Mouse (Mus musculus): ENCODE data around the gene Gss. TPM values are rescaled to one million over a fixed set of nuclear protein-coding genes. Genes with fewer than 3 reads are reported as not detected.

The Gss gene
- polyA plus RNA-seq, 1 experiment from 2014 or later, result 49.3 TPM

DNA sequence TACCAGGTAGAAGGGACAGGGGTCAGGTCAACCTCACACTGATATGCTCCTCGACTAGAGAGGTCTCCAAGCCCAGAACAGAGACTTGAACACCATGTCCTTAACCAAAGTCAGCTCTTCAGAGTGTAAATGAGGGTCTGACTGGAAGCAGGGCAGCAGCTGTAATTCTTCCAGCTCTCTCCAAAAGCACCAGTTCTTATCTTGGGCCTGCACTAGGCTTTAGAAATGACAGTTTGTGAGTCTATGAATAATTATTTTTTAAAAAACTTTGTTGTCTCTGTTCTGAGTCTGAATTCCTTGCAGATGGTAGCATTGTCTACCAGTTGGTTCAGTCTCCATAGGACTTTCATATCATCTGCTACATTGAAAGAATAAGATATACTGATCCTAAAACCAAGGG lies 30.4 kb downstream of the Gss start:
- peak; percentile 29; the same call in 1 of the 2 replicates for TF ChIP-seq EP300 (IDR thresholded peaks at IDR 0.05; ENCODE audit: low read depth)
- TF ChIP-seq CTCF (IDR thresholded peaks at IDR 0.05; ENCODE audit: low read depth), result no peak
- Histone ChIP-seq H3K4me1 (ENCODE audit: insufficient read depth) (no peaks in the 10 kb centered on the region), H3K27ac (ENCODE audit: low read depth) (no peak overlapping the region), H3K4me2 (ENCODE audit: low read depth, low read length) (no peak overlapping the region), H3K27me3 (ENCODE audit: insufficient read depth, low read length) (no peaks in the 10 kb centered on the region), H3K36me3 (replicated peaks; ENCODE audit: insufficient read depth, low read length) (peaks cover 20% of the 10 kb centered on the region), H3K4me3 (ENCODE audit: low read depth, low read length) (no peak overlapping the region), H3K9me3 (ENCODE audit: low read length) (no peaks in the 10 kb centered on the region), H3K9ac (replicated peaks) (no peak overlapping the region)
- WGBS (ENCODE audit: insufficient replicate concordance), result 32% methylated on average over 1 of the region's 1 CpGs
- ATAC-seq, result no peak
- DNase-seq, result no peak

DNA sequence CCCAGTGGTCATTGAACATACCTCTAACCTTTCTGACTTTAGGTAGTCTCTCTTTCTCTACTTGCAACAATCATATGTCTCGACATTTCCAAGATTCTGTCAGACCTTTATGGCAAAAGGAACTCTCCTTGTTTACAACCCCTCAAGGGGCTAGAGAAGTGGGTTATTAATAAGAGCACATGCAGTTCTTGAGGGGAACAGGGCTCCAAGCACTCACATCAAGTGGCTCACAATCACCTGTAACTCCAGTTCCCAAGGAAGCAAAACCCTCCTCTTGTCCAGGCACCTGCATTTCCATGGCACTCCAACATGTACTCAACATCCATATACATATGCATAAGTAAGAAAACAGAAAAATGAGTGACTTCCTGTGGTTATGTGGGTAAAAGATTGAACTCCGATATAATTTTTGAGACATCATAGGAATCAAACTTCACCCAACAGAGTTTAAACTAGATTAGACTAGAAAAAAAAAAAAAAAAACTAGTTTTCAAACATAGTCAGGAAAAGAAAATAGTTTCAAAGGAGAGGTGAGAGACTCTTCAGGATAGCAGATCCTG lies 38.1 kb downstream of the Gss start:
- Histone ChIP-seq H3K4me2 (ENCODE audit: low read depth, low read length) (no peak overlapping the region), H3K4me1 (ENCODE audit: insufficient read depth) (no peaks in the 10 kb centered on the region; the same call in 1 of the 2 replicates), H3K27me3 (ENCODE audit: insufficient read depth, low read length) (no peaks in the 10 kb centered on the region), H3K27ac (ENCODE audit: low read depth) (no peak overlapping the region), H3K36me3 (replicated peaks; ENCODE audit: insufficient read depth, low read length) (peaks cover 9% of the 10 kb centered on the region; the same call in 1 of the 2 replicates), H3K4me3 (ENCODE audit: low read depth, low read length) (no peak overlapping the region), H3K9me3 (ENCODE audit: low read length) (no peaks in the 10 kb centered on the region), H3K9ac (replicated peaks) (no peak overlapping the region)
- 68% methylated on average over 2 of the region's 2 CpGs for WGBS (ENCODE audit: insufficient replicate concordance)
- ATAC-seq (no peak), DNase-seq (no peak)
- TF ChIP-seq CTCF (IDR thresholded peaks at IDR 0.05; ENCODE audit: low read depth) (no peak), EP300 (IDR thresholded peaks at IDR 0.05; ENCODE audit: low read depth) (no peak)

DNA sequence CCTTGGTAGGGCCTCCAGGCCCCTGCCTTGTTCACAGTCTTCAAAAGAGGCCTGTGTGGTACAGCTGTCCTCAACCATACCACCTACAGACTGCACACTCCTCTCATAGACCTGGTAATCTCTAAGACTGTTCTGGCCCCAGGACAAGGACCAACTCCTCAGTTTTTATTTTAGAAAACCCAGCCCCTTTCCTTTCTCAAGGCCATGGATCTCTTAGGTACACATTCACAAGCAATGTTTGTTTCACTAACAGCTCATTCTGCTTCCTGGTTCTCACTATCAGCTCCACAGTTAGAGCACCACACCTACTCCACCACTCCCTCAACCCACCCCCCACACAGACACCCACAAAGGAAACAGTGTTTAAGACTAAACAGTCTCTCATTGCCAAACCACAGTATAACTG lies 39.7 kb downstream of the Gss start:
- Histone ChIP-seq H3K4me3 (ENCODE audit: low read depth, low read length) (no peak overlapping the region), H3K27me3 (ENCODE audit: insufficient read depth, low read length) (no peaks in the 10 kb centered on the region), H3K27ac (ENCODE audit: low read depth) (peak overlapping the region; percentile 20; the same call in 1 of the 2 replicates), H3K9ac (replicated peaks) (no peak overlapping the region), H3K9me3 (ENCODE audit: low read length) (no peaks in the 10 kb centered on the region), H3K36me3 (replicated peaks; ENCODE audit: insufficient read depth, low read length) (peaks cover 9% of the 10 kb centered on the region; the same call in 1 of the 2 replicates), H3K4me1 (ENCODE audit: insufficient read depth) (no peaks in the 10 kb centered on the region; the same call in 1 of the 2 replicates), H3K4me2 (ENCODE audit: low read depth, low read length) (no peak overlapping the region)
- DNase-seq (no peak), ATAC-seq (peak; percentile 64)
- TF ChIP-seq EP300 (IDR thresholded peaks at IDR 0.05; ENCODE audit: low read depth), result no peak
- no peak for TF ChIP-seq CTCF (IDR thresholded peaks at IDR 0.05; ENCODE audit: low read depth)

DNA sequence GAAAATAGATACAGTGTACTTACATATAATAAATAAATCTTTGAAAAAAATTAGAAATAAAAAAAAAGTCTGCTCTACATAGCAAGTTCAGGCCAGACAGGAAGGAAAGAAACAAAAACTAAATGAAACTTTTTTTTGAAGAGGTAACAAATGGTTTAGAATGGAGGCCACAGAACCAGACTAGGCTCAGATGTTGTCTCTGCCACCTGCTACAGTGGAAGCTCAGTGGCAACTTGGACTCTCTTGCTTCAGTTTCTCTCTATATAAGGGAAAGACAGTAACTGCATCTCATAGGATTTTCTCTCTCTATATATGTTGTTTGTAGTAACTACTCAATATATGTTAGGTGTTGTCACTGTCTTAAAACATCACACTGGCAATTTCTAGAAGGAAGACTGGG lies 40.3 kb downstream of the Gss start:
- ATAC-seq (no peak), DNase-seq (no peak)
- Histone ChIP-seq H3K36me3 (replicated peaks; ENCODE audit: insufficient read depth, low read length) (peaks cover 9% of the 10 kb centered on the region; the same call in 1 of the 2 replicates), H3K4me2 (ENCODE audit: low read depth, low read length) (no peak overlapping the region), H3K4me3 (ENCODE audit: low read depth, low read length) (no peak overlapping the region), H3K9me3 (ENCODE audit: low read length) (no peaks in the 10 kb centered on the region), H3K27ac (ENCODE audit: low read depth) (no peak overlapping the region), H3K27me3 (ENCODE audit: insufficient read depth, low read length) (no peaks in the 10 kb centered on the region), H3K9ac (replicated peaks) (no peak overlapping the region), H3K4me1 (ENCODE audit: insufficient read depth) (no peaks in the 10 kb centered on the region; the same call in 1 of the 2 replicates)
- TF ChIP-seq EP300 (IDR thresholded peaks at IDR 0.05; ENCODE audit: low read depth), result no peak
- TF ChIP-seq CTCF (IDR thresholded peaks at IDR 0.05; ENCODE audit: low read depth), result no peak

DNA sequence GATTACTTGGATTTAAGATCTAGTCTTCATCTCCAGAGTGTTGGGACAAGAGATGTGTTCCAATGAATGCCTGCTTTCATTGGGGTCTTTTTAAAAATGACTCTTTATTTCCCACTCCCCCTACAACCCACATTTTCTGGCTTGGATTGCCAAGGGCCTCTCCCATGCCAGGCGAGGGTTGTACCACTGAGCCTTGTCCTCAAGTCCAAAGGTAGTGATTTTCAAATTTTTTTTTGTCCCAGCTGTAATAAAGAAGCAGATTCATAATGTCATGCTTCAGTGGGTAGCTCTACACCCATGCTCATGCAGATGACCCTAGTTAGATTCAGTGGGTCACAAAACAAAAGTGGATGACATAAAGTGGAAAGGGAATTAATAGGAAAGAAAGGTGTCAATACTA lies 45.7 kb downstream of the Gss start:
- Histone ChIP-seq H3K9ac (replicated peaks) (no peak overlapping the region), H3K4me3 (ENCODE audit: low read depth, low read length) (no peak overlapping the region), H3K27me3 (ENCODE audit: insufficient read depth, low read length) (no peaks in the 10 kb centered on the region), H3K4me1 (ENCODE audit: insufficient read depth) (no peaks in the 10 kb centered on the region), H3K36me3 (replicated peaks; ENCODE audit: insufficient read depth, low read length) (peaks cover 9% of the 10 kb centered on the region; the same call in 1 of the 2 replicates), H3K4me2 (ENCODE audit: low read depth, low read length) (no peak overlapping the region), H3K27ac (ENCODE audit: low read depth) (no peak overlapping the region), H3K9me3 (ENCODE audit: low read length) (no peaks in the 10 kb centered on the region)
- DNase-seq (no peak), ATAC-seq (no peak)
- no peak for TF ChIP-seq EP300 (IDR thresholded peaks at IDR 0.05; ENCODE audit: low read depth)
- TF ChIP-seq CTCF (IDR thresholded peaks at IDR 0.05; ENCODE audit: low read depth), result no peak
- WGBS (ENCODE audit: insufficient replicate concordance), result 79% methylated on average over 1 of the region's 1 CpGs

DNA sequence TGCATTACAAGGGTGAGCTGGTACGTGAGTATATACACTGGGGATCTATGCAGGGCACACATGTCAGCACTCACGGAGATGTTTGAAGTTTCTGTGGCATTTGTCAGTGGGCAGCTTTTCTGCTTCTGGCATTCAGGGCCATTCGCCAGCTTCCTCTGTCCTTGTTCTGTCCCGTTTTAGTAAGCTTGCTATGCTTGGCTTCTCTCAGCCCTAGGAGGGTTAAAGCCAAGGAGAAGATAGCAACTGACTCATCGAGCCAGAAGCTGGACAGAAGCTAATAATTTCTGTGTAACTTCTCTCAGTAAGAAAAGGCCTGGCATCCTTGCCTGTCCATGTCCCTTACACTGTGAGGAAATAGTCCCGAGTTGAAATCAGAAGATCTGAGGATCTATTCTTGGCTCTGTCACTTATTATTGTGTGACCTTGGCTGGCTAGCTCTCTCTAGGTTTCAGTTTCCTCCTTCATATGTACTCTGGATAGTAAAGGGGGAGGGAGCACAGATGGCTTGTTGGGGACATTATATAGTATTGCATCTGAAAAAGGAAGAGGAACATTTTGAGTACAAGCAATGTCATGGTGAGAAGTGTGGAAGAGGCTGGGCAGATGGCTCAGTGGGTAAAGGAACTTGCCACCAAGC lies 51.7 kb downstream of the Gss start:
- WGBS (ENCODE audit: insufficient replicate concordance), result 53% methylated on average over 6 of the region's 6 CpGs
- DNase-seq, result no peak

More for the DNA sequence above, 51.7 kb downstream of the Gss start:
- Histone ChIP-seq H3K9me3 (ENCODE audit: low read length) (no peaks in the 10 kb centered on the region), H3K27me3 (ENCODE audit: insufficient read depth, low read length) (no peaks in the 10 kb centered on the region), H3K4me1 (ENCODE audit: insufficient read depth) (peaks cover 9% of the 10 kb centered on the region; the same call in 1 of the 2 replicates), H3K9ac (replicated peaks) (no peak overlapping the region), H3K27ac (ENCODE audit: low read depth) (0 out of 2 replicates have a peak overlapping the region, but pooled peaks have one; percentile 16), H3K4me2 (ENCODE audit: low read depth, low read length) (no peak overlapping the region), H3K4me3 (ENCODE audit: low read depth, low read length) (no peak overlapping the region), H3K36me3 (replicated peaks; ENCODE audit: insufficient read depth, low read length) (no peaks in the 10 kb centered on the region)
- TF ChIP-seq EP300 (IDR thresholded peaks at IDR 0.05; ENCODE audit: low read depth), result no peak
- TF ChIP-seq CTCF (IDR thresholded peaks at IDR 0.05; ENCODE audit: low read depth), result no peak
- no peak for ATAC-seq
